Mouse (Mus musculus): ENCODE measurements around the gene Kcnmb3.

DNA sequence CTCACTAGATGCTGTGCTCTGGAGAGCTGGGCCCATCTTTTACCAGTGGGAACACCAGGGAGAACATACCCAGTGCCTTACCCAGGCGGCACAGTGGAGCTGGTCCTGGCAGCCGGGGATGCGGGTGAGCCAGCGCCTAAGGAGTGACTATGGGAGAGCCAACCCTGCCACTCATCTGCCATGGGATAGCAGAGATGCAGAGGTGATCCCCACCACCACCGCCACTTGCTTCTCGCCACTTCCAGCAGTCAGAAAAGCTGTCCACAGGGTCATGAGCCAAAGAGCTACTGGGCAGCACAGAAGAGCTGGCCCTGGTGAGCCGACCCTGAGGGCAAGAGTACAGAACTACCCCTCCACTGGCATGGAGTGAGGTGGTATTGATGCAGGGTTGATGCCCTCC is 12.1 kb downstream of the Kcnmb3 start:
- TF ChIP-seq TAL1 (IDR thresholded peaks at IDR 0.05; ENCODE audit: low read length) = no peak
- TF ChIP-seq GATA1 (IDR thresholded peaks at IDR 0.05; ENCODE audit: low read length) = no peak

Measured in erythroblast, embryonic 14.5 days (primary cell).